ENCODE assay signal across 8 mouse cellular contexts in the genomic region with DNA sequence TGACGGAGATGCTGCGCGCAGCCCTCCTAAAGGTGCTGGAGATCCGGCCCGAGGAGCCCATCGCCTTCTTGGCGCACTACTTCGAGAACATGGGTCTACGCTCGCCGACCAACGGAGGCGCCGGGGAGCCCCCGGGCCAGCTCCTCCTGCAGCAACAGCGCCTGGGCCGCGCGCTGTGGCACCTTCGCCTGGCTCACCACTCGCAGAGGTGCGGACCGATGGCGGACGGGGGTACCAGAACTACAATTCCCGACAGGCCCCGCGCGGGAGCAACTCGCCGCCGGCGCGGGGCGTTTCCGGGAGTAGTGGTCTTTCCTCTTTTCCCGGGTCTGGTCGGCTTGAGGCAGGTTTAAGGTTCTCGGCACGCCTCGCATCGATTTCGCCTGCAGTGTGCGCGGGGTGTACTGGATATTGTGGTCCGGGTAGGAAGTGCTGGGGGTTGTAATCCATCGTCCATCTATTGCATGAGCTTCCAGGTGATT. TPM values are rescaled to one million over a fixed set of nuclear protein-coding genes. Genes with fewer than 3 reads are reported as not detected.
DNase-seq lines count a peak whose midpoint lies in the region; ATAC-seq lines count a peak whose summit lies in the region.

No protein-coding gene starts in this region.

- no peaks in the 10 kb centered on the region for H3K27me3 ChIP-seq in embryonic facial prominence, embryonic 12.5 days
- H3K27me3 ChIP-seq in heart, embryonic 10.5 days (ENCODE audit: insufficient read depth, poor library complexity, severe bottlenecking): peaks cover 11% of the 10 kb centered on the region
- no peaks in the 10 kb centered on the region for H3K27me3 ChIP-seq in kidney, embryonic 14.5 days (ENCODE audit: control insufficient read depth, insufficient read depth, low read length)
- 0 out of 2 replicates have a peak, but pooled peaks cover 8% of the 10 kb centered on the region for H3K27me3 ChIP-seq in liver, embryonic 12.5 days (replicated peaks)
- no peaks in the 10 kb centered on the region for H3K27me3 ChIP-seq in stomach, embryonic 16.5 days (ENCODE audit: control insufficient read depth, insufficient read depth, low read length)

- peak overlapping the region; percentile 78 for H3K9ac ChIP-seq in embryonic facial prominence, embryonic 12.5 days
- peak overlapping the region; percentile 68 for H3K9ac ChIP-seq in kidney, embryonic 14.5 days (ENCODE audit: low read depth, low read length)
- peak overlapping the region; percentile 80 for H3K9ac ChIP-seq in liver, embryonic 12.5 days
- H3K9ac ChIP-seq in stomach, embryonic 16.5 days (ENCODE audit: low read length): peak overlapping the region; percentile 85

- H3K4me2 ChIP-seq in embryonic facial prominence, embryonic 12.5 days (replicated peaks): peak overlapping the region; percentile 91
- peak overlapping the region; percentile 93 for H3K4me2 ChIP-seq in kidney, embryonic 14.5 days (replicated peaks; ENCODE audit: low read depth, low read length)
- H3K4me2 ChIP-seq in liver, embryonic 12.5 days: peak overlapping the region; percentile 85
- peak overlapping the region; percentile 77 for H3K4me2 ChIP-seq in stomach, embryonic 16.5 days (ENCODE audit: low read depth, low read length)

- WGBS in embryonic facial prominence, embryonic 12.5 days: under 1% methylated on average over 47 of the region's 47 CpGs
- under 1% methylated on average over 47 of the region's 47 CpGs for WGBS in heart, embryonic 10.5 days
- under 1% methylated on average over 47 of the region's 47 CpGs for WGBS in kidney, embryonic 14.5 days
- 4% methylated on average over 45 of the region's 47 CpGs for WGBS in liver, embryonic 12.5 days (ENCODE audit: insufficient replicate concordance)
- WGBS in stomach, embryonic 16.5 days: under 1% methylated on average over 47 of the region's 47 CpGs

- peak; percentile 44 for ATAC-seq in embryonic facial prominence, embryonic 12.5 days (ENCODE audit: insufficient number of reproducible peaks, insufficient read depth, low FRiP score, low TSS enrichment)
- peak; percentile 47 for ATAC-seq in kidney, embryonic 14.5 days (ENCODE audit: low FRiP score, low TSS enrichment)
- ATAC-seq in liver, embryonic 12.5 days: peak; percentile 57
- ATAC-seq in stomach, embryonic 16.5 days (ENCODE audit: insufficient read depth, low FRiP score): peak; percentile 45

- peak overlapping the region; percentile 94 for H3K27ac ChIP-seq in embryonic facial prominence, embryonic 12.5 days
- peak overlapping the region; percentile 94 for H3K27ac ChIP-seq in heart, embryonic 10.5 days
- peak overlapping the region; percentile 68 for H3K27ac ChIP-seq in kidney, embryonic 14.5 days (ENCODE audit: low read depth, low read length)
- peak overlapping the region; percentile 81 for H3K27ac ChIP-seq in liver, embryonic 12.5 days
- peak overlapping the region; percentile 90 for H3K27ac ChIP-seq in stomach, embryonic 16.5 days (ENCODE audit: low read length)

- H3K36me3 ChIP-seq in embryonic facial prominence, embryonic 12.5 days: 0 out of 2 replicates have a peak, but pooled peaks cover 7% of the 10 kb centered on the region
- peaks cover 14% of the 10 kb centered on the region; the same call in 1 of the 2 replicates for H3K36me3 ChIP-seq in heart, embryonic 10.5 days
- peaks cover 6% of the 10 kb centered on the region; the same call in 1 of the 2 replicates for H3K36me3 ChIP-seq in kidney, embryonic 14.5 days (ENCODE audit: control insufficient read depth, insufficient read depth, low read length)
- peaks cover 6% of the 10 kb centered on the region for H3K36me3 ChIP-seq in liver, embryonic 12.5 days
- no peaks in the 10 kb centered on the region for H3K36me3 ChIP-seq in stomach, embryonic 16.5 days (ENCODE audit: control insufficient read depth, insufficient read depth, low read length)

- no peaks in the 10 kb centered on the region for H3K9me3 ChIP-seq in embryonic facial prominence, embryonic 12.5 days
- H3K9me3 ChIP-seq in heart, embryonic 10.5 days: no peaks in the 10 kb centered on the region
- H3K9me3 ChIP-seq in kidney, embryonic 14.5 days (ENCODE audit: control insufficient read depth, low read length): no peaks in the 10 kb centered on the region
- H3K9me3 ChIP-seq in liver, embryonic 12.5 days (replicated peaks): no peaks in the 10 kb centered on the region
- no peaks in the 10 kb centered on the region for H3K9me3 ChIP-seq in stomach, embryonic 16.5 days (replicated peaks; ENCODE audit: control insufficient read depth, low read length)

- DNase-seq in A20 (ENCODE audit: low read depth, low spot score): peak; percentile 83
- peak; percentile 76 to 87 for DNase-seq in adrenal gland, postnatal 36 days
- DNase-seq in heart, embryonic 10.5 days (ENCODE audit: low spot score): peak; percentile 90
- peak; percentile 88 for DNase-seq in neural tube, embryonic 10.5 days (ENCODE audit: extremely low spot score, low spot score)

- H3K4me1 ChIP-seq in embryonic facial prominence, embryonic 12.5 days: peaks cover 13% of the 10 kb centered on the region
- H3K4me1 ChIP-seq in heart, embryonic 10.5 days: peaks cover 19% of the 10 kb centered on the region
- H3K4me1 ChIP-seq in kidney, embryonic 14.5 days (ENCODE audit: control insufficient read depth, insufficient read depth, low read length): peaks cover 25% of the 10 kb centered on the region
- H3K4me1 ChIP-seq in liver, embryonic 12.5 days: peaks cover 28% of the 10 kb centered on the region
- peaks cover 13% of the 10 kb centered on the region for H3K4me1 ChIP-seq in stomach, embryonic 16.5 days (ENCODE audit: control insufficient read depth, insufficient read depth, low read length)

- H3K4me3 ChIP-seq in embryonic facial prominence, embryonic 12.5 days: peak overlapping the region; percentile 85
- peak overlapping the region; percentile 90 for H3K4me3 ChIP-seq in heart, embryonic 10.5 days
- H3K4me3 ChIP-seq in kidney, embryonic 14.5 days (ENCODE audit: low read length): peak overlapping the region; percentile 56
- peak overlapping the region; percentile 85 for H3K4me3 ChIP-seq in liver, embryonic 12.5 days
- H3K4me3 ChIP-seq in stomach, embryonic 16.5 days (replicated peaks; ENCODE audit: low read length): peak overlapping the region; percentile 89

RNA-seq across cellular contexts. Expression of gene Tpgs1, which starts 0.4 kb away (rescaled TPM):
- 10 to 100 TPM; 31.6 to 39.0 TPM for total RNA-seq in adrenal gland, postnatal 36 days (2021)
- polyA plus RNA-seq in embryonic facial prominence, embryonic 12.5 days (2016; fragmentation: Nextera tagmentation; extraction: Ambion mirVana): 66.1 and 68.6 TPM in 2 replicates
- 52.3 and 59.4 TPM in 2 replicates for polyA plus RNA-seq in heart, embryonic 10.5 days (2016; fragmentation: Nextera tagmentation; extraction: Ambion mirVana)
- 85.7 and 90.9 TPM in 2 replicates for polyA plus RNA-seq in kidney, embryonic 14.5 days (2014; fragmentation: Nextera tagmentation; extraction: Ambion mirVana)
- polyA plus RNA-seq in liver, embryonic 12.5 days (2016; fragmentation: Nextera tagmentation; extraction: Ambion mirVana): 30.4 and 34.2 TPM in 2 replicates
- 47.4 and 53.2 TPM in 2 replicates for polyA plus RNA-seq in stomach, embryonic 16.5 days (2015; fragmentation: Nextera tagmentation; extraction: Ambion mirVana)

RNA-seq across cellular contexts. Expression of gene Madcam1, which starts 5.3 kb away (rescaled TPM):
- total RNA-seq in adrenal gland, postnatal 36 days (2021): not detected
- polyA plus RNA-seq in embryonic facial prominence, embryonic 12.5 days (2016; fragmentation: Nextera tagmentation; extraction: Ambion mirVana): 6.7 and 8.4 TPM in 2 replicates
- 0.38 and 1.3 TPM in 2 replicates for polyA plus RNA-seq in heart, embryonic 10.5 days (2016; fragmentation: Nextera tagmentation; extraction: Ambion mirVana)
- polyA plus RNA-seq in kidney, embryonic 14.5 days (2014; fragmentation: Nextera tagmentation; extraction: Ambion mirVana): 2.6 and 3.6 TPM in 2 replicates
- polyA plus RNA-seq in liver, embryonic 12.5 days (2016; fragmentation: Nextera tagmentation; extraction: Ambion mirVana): 0.32 and 0.54 TPM in 2 replicates
- 33.7 and 41.9 TPM in 2 replicates for polyA plus RNA-seq in stomach, embryonic 16.5 days (2015; fragmentation: Nextera tagmentation; extraction: Ambion mirVana)

RNA-seq across cellular contexts. Expression of gene Cdc34, which starts 12.4 kb away (rescaled TPM):
- 10 to 100 TPM; 75.0 to 79.9 TPM for total RNA-seq in adrenal gland, postnatal 36 days (2021)
- polyA plus RNA-seq in embryonic facial prominence, embryonic 12.5 days (2016; fragmentation: Nextera tagmentation; extraction: Ambion mirVana): 137 and 146 TPM in 2 replicates
- 188 and 215 TPM in 2 replicates for polyA plus RNA-seq in heart, embryonic 10.5 days (2016; fragmentation: Nextera tagmentation; extraction: Ambion mirVana)
- 105 and 108 TPM in 2 replicates for polyA plus RNA-seq in kidney, embryonic 14.5 days (2014; fragmentation: Nextera tagmentation; extraction: Ambion mirVana)
- 188 and 196 TPM in 2 replicates for polyA plus RNA-seq in liver, embryonic 12.5 days (2016; fragmentation: Nextera tagmentation; extraction: Ambion mirVana)
- 84.6 and 86.3 TPM in 2 replicates for polyA plus RNA-seq in stomach, embryonic 16.5 days (2015; fragmentation: Nextera tagmentation; extraction: Ambion mirVana)

RNA-seq across cellular contexts. Expression of gene Gzmm, which starts 19.2 kb away (rescaled TPM):
- total RNA-seq in adrenal gland, postnatal 36 days (2021): 1 to 10 TPM in 1 of 2 experiments, under 1 TPM in 1; 0.86 to 1.0 TPM
- polyA plus RNA-seq in embryonic facial prominence, embryonic 12.5 days (2016; fragmentation: Nextera tagmentation; extraction: Ambion mirVana): 0.55 and 1.5 TPM in 2 replicates
- 0.46 and 0.54 TPM in 2 replicates for polyA plus RNA-seq in heart, embryonic 10.5 days (2016; fragmentation: Nextera tagmentation; extraction: Ambion mirVana)
- polyA plus RNA-seq in kidney, embryonic 14.5 days (2014; fragmentation: Nextera tagmentation; extraction: Ambion mirVana): 0.54 and 0.61 TPM in 2 replicates
- 0.26 and 0.41 TPM in 2 replicates for polyA plus RNA-seq in liver, embryonic 12.5 days (2016; fragmentation: Nextera tagmentation; extraction: Ambion mirVana)
- polyA plus RNA-seq in stomach, embryonic 16.5 days (2015; fragmentation: Nextera tagmentation; extraction: Ambion mirVana): 0.31 and 0.44 TPM in 2 replicates

RNA-seq across cellular contexts. Expression of gene Odf3l2, which starts 24.1 kb away (rescaled TPM):
- not detected for total RNA-seq in adrenal gland, postnatal 36 days (2021)
- not detected in 2 replicates for polyA plus RNA-seq in embryonic facial prominence, embryonic 12.5 days (2016; fragmentation: Nextera tagmentation; extraction: Ambion mirVana)
- polyA plus RNA-seq in heart, embryonic 10.5 days (2016; fragmentation: Nextera tagmentation; extraction: Ambion mirVana): not detected in 2 replicates
- polyA plus RNA-seq in kidney, embryonic 14.5 days (2014; fragmentation: Nextera tagmentation; extraction: Ambion mirVana): not detected in 2 replicates
- not detected in 2 replicates for polyA plus RNA-seq in liver, embryonic 12.5 days (2016; fragmentation: Nextera tagmentation; extraction: Ambion mirVana)
- not detected in 2 replicates for polyA plus RNA-seq in stomach, embryonic 16.5 days (2015; fragmentation: Nextera tagmentation; extraction: Ambion mirVana)

Comparison
In these comparisons a context has a peak if more than half of its experiments do, and no peak if none do; other contexts are left out.
1. Peak in every context shown above with its lines: DNase-seq, ATAC-seq, H3K4me3 ChIP-seq and H3K27ac ChIP-seq.